Mouse (Mus musculus) cerebellum, adult 2 months (tissue): ENCODE measurements around the gene Gpatch1. TPM values are rescaled to one million over a fixed set of nuclear protein-coding genes. Genes with fewer than 3 reads are reported as not detected.
"Not testable (repeated sequence)": the region's sequence is repeated elsewhere in the genome, so short reads cannot be mapped to it uniquely, and the experiment has no call there.

Experiments
- DNase-seq, 2 experiments: peaks; one replicate each; pipeline ENCODE4 v3.0.0; 2021
- H3K27ac ChIP-seq: fragments of 200-500 bp; 2 replicates; pipeline ENCODE4 v1.5.1; 2012; ENCODE audit warnings: low read length, control low read depth, inconsistent platforms; ENCODE audit not compliant: insufficient read depth
- H3K27me3 ChIP-seq: fragments of 200-500 bp; 2 replicates; pipeline ENCODE4 v1.6.1; 2012; ENCODE audit warnings: inconsistent platforms, mild to moderate bottlenecking, low read length, moderate library complexity; ENCODE audit not compliant: control insufficient read depth, insufficient read depth
- H3K4me1 ChIP-seq: fragments of 200-500 bp; 2 replicates; pipeline ENCODE4 v1.6.1; 2011; ENCODE audit warnings: low read length; ENCODE audit not compliant: control insufficient read depth, insufficient read depth
- H3K4me3 ChIP-seq: fragments of 200-500 bp; replicated peaks from 2 replicates; pipeline ENCODE3; 2011; ENCODE audit warnings: mild to moderate bottlenecking, low read depth, low read length, control low read depth; ENCODE audit not compliant: insufficient read depth
- CTCF ChIP-seq: fragments of 200-500 bp; IDR thresholded peaks from 2 replicates; pipeline ENCODE4 v1.5.1; 2011; ENCODE audit warnings: low read depth, mild to moderate bottlenecking, control low read depth, low read length, moderate library complexity, borderline replicate concordance; ENCODE audit not compliant: insufficient read depth
- POLR2A ChIP-seq: fragments of 200-500 bp; IDR thresholded peaks from 2 replicates; pipeline ENCODE4 v1.6.1; 2011; ENCODE audit warnings: low read length, control low read depth, borderline replicate concordance; ENCODE audit not compliant: insufficient read depth
- WGBS: fragments of 180-500 bp; shearing (Covaris S2); methylation state at CpG from one replicate; pipeline ENCODE4 v1.1.7; 2018; 5-methylcytosine and 5-hydroxymethylcytosine counted together
- polyA plus RNA-seq: library from polyadenylated mRNA; depleted of rRNA; stranded (reverse); fragments of >200 nt; gene quantifications from 2 replicates; pipeline ENCODE4 v1.2.3, GENCODE M21; 2012; rRNA removed

The Gpatch1 gene
- polyA plus RNA-seq, 1 experiment = 20.2 TPM

DNA sequence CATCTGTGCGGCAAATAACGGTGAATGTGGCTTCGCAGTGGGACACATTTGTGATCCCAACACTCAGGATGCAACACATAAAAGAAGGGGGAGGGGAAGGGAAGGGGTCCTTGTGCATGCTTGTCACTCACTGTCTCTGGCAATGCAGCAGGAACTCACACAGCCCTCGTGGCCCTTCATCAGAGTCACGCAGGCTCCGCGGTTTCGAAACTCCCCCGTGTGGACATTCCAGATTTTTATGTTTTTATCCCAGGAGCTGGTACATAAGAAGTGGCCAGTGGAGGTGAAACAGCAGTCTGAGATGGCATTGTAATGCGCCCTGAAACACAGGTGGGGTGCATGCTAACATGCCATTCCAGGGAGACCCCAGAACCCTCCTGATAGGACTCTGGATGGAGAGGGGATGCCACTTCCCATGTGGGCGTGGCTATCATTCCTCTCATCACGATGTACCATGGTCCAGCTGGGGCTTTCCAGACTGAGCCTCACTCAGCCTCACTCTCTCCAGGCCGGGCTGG is 66.1 kb downstream of the Gpatch1 start:
- WGBS = 3% methylated on average over 13 of the region's 13 CpGs
- DNase-seq = peak; percentile 47 to 52
- Histone ChIP-seq H3K4me1 (no peaks in the 10 kb centered on the region), H3K4me3 (peak overlapping the region; percentile 28), H3K27me3 (no peaks in the 10 kb centered on the region), H3K27ac (no peak overlapping the region)
- TF ChIP-seq POLR2A = no peak
- TF ChIP-seq CTCF = peak; percentile 53; the same call in 1 of the 2 replicates

GRCm38 (mm10) chr7:35237935-35238334 is 80.3 kb downstream of the Gpatch1 start:
- H3K27me3 ChIP-seq, H3K4me1 ChIP-seq, H3K4me3 ChIP-seq, DNase-seq, H3K27ac ChIP-seq: not testable (repeated sequence)
- 77% methylated on average over 3 of the region's 3 CpGs for WGBS

GRCm38 (mm10) chr7:35235308-35235707 is 82.9 kb downstream of the Gpatch1 start:
- Histone ChIP-seq H3K4me3 (peak overlapping the region; percentile 77), H3K4me1 (no peaks in the 10 kb centered on the region; the same call in 1 of the 2 replicates), H3K27ac (peak overlapping the region; percentile 68; the same call in 1 of the 2 replicates), H3K27me3 (no peaks in the 10 kb centered on the region)
- peak; percentile 60 to 75 for DNase-seq
- WGBS = 11% methylated on average over 9 of the region's 9 CpGs
- TF ChIP-seq CTCF (no peak), POLR2A (no peak)

GRCm38 (mm10) chr7:35234361-35235245 is 83.6 kb downstream of the Gpatch1 start:
- TF ChIP-seq CTCF = no peak
- peak; percentile 59; the same call in 1 of the 2 replicates for TF ChIP-seq POLR2A
- peak; percentile 96 to 99 for DNase-seq
- WGBS = under 1% methylated on average over 45 of the region's 45 CpGs
- Histone ChIP-seq H3K4me3 (peak overlapping the region; percentile 90), H3K27ac (peak overlapping the region; percentile 78), H3K27me3 (no peaks in the 10 kb centered on the region), H3K4me1 (no peaks in the 10 kb centered on the region; the same call in 1 of the 2 replicates)

DNA sequence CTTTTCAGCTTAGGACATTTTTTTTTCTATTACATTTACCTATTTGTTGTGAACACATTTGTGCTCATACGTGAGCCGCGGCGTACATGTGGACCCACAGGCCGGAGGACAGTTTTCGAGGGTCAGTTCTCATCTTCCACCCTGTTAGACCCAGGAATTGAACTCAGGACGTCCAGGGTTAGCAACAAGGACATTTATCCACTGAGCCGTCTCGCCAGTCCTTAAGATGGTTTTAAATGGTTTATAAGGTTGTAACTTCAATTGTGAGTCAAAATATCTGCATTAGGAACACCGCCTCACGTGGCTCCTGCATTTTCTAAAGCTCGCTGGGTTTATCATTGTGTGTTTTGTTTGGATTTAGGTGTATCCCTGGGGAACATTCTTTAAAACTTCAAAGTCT is 84.4 kb downstream of the Gpatch1 start:
- H3K27me3 ChIP-seq = no peaks in the 10 kb centered on the region
- peak overlapping the region; percentile 58; the same call in 1 of the 2 replicates for H3K27ac ChIP-seq
- no peak for TF ChIP-seq POLR2A
- no peak for TF ChIP-seq CTCF
- peak in 1 of 2 experiments; percentile 20 for DNase-seq
- no peaks in the 10 kb centered on the region; the same call in 1 of the 2 replicates for H3K4me1 ChIP-seq
- peak overlapping the region; percentile 90 for H3K4me3 ChIP-seq
- WGBS = 60% methylated on average over 12 of the region's 12 CpGs

DNA sequence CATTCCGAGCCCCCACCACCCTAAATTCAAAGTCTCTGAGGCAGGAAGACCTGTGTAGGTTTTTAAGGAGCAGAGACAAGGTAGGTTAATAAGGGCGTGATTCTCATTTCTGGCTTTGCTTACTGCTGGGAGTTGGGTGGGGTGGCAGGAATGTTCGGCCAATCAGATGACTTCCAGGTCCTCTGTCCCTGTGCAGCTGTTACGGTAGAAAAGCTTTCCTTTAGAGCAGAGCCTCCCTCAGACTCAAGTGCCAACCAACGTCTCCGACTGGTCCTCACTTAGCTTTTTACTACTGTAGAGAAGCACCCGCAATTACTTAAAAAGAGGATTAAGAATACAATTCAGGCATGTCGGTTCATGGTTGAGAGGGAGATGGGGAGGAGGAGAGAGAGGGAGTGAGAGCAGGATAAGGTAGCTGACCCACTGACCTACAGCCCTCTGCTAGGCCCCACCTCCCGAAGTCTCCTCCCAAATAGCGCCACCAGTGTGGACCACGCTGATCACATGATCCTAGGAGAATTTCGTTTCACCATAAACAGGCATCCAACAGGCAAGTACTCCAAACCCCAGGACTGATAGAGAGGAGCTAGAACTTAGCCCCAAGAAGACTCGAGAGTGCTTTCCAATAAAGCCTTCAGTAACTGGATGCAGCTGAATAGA is 85.3 kb downstream of the Gpatch1 start:
- no peaks in the 10 kb centered on the region for H3K27me3 ChIP-seq
- no peaks in the 10 kb centered on the region; the same call in 1 of the 2 replicates for H3K4me1 ChIP-seq
- WGBS = 49% methylated on average over 13 of the region's 13 CpGs
- TF ChIP-seq POLR2A = no peak
- TF ChIP-seq CTCF = no peak
- no peak overlapping the region for H3K4me3 ChIP-seq
- DNase-seq = no peak
- no peak overlapping the region for H3K27ac ChIP-seq

GRCm38 (mm10) chr7:35230333-35230732 is 87.9 kb downstream of the Gpatch1 start:
- Histone ChIP-seq H3K27ac (no peak overlapping the region), H3K4me3 (no peak overlapping the region), H3K4me1 (no peaks in the 10 kb centered on the region), H3K27me3 (no peaks in the 10 kb centered on the region)
- TF ChIP-seq POLR2A (no peak), CTCF (peak; percentile 14; the same call in 1 of the 2 replicates)
- 67% methylated on average over 3 of the region's 3 CpGs for WGBS
- DNase-seq = no peak

Other genes with a start within 250 kb of the Gpatch1 start
- gene Cebpa, start 199.1 kb downstream of the Gpatch1 start, polyA plus RNA-seq = 4.8 and 5.0 TPM in 2 replicates
- gene Slc7a10, start 132.1 kb downstream of the Gpatch1 start, polyA plus RNA-seq = 91.3 and 100 TPM in 2 replicates
- gene Lrp3, start 102.9 kb downstream of the Gpatch1 start, polyA plus RNA-seq = 62.9 and 64.7 TPM in 2 replicates
- 9.9 and 10.1 TPM in 2 replicates for gene Rhpn2, start 15.7 kb upstream of the Gpatch1 start, polyA plus RNA-seq
- gene Faap24, start 78.4 kb upstream of the Gpatch1 start, polyA plus RNA-seq = 4.3 and 4.5 TPM in 2 replicates
- gene Cep89, start 78.6 kb upstream of the Gpatch1 start, polyA plus RNA-seq = 16.7 and 17.2 TPM in 2 replicates
- gene Slc7a9, start 130.4 kb upstream of the Gpatch1 start, polyA plus RNA-seq = 0.10 TPM in 1 of 2 replicates, not detected in the other
- gene Tdrd12, start 219.3 kb upstream of the Gpatch1 start, polyA plus RNA-seq = 0.35 and 0.54 TPM in 2 replicates
- gene Nudt19, start 237.9 kb upstream of the Gpatch1 start, polyA plus RNA-seq = 88.4 and 103 TPM in 2 replicates